Mouse (Mus musculus) spleen, adult 2 months (tissue): Measurements from ENCODE around the gene Riiad1.

Experiments used
- CTCF ChIP-seq: fragments of 200-500 bp; IDR thresholded peaks from 2 replicates; pipeline ENCODE4 v1.5.1; 2011; ENCODE audit warnings: mild to moderate bottlenecking, inconsistent platforms; ENCODE audit not compliant: insufficient read depth, insufficient read length, insufficient replicate concordance; ENCODE audit errors: extremely low read depth
- POLR2A ChIP-seq: fragments of 200-500 bp; IDR thresholded peaks from 2 replicates; pipeline ENCODE4 v1.6.1; 2011; ENCODE audit warnings: low read depth, low read length, inconsistent platforms

DNA sequence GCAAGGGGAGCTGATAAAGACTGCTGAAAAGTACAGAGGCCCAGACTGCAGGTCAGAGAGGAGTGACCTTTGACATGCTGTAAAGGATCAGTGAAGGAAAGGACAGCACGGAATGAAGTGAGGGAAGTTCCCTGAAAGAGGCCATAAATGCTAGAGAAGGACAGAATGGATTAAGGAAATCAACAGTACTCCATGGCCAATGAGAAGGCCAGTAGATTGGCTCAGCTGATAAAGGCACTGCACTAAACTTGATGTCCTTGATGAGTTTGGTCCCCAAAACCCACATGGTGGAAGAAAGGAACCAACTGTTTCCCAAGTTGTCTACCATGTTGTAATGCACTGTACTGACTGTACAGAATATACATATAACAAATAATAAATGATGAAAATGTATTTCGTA, 46.6 kb upstream of the Riiad1 start:
- TF ChIP-seq CTCF (no peak), POLR2A (no peak)
